ENCODE assay signal across 7 mouse cellular contexts in genomic region chr10:25163510-25163909, GRCm38 (mm10).
DNase-seq lines count a peak whose midpoint lies in the region; ATAC-seq and TF ChIP-seq lines count a peak whose summit lies in the region.
"Not testable (repeated sequence)": the region's sequence is repeated elsewhere in the genome, so short reads cannot be mapped to it uniquely, and the experiment has no call there.

No protein-coding gene starts in this region.

- TF ChIP-seq POLR2A in small intestine, adult 2 months (IDR thresholded peaks at IDR 0.05; ENCODE audit: low read depth, low read length): not testable (repeated sequence)

- H3K27me3 ChIP-seq in Patski; intestine, postnatal 0 days (replicated peaks; ENCODE audit: control insufficient read depth, insufficient read depth, low read length); liver, embryonic 14.5 days (ENCODE audit: control insufficient read depth, insufficient read depth, low read length); small intestine, adult 2 months (ENCODE audit: control insufficient read depth, insufficient read depth, low read length): not testable (repeated sequence)

- not testable (repeated sequence) for H3K36me3 ChIP-seq in intestine, postnatal 0 days (ENCODE audit: control insufficient read depth, insufficient read depth); liver, embryonic 14.5 days (replicated peaks; ENCODE audit: control insufficient read depth, insufficient read depth, low read depth); small intestine, adult 2 months (ENCODE audit: control insufficient read depth, insufficient read depth, low read length)

- H3K27ac ChIP-seq in gastrocnemius, adult 2 months; intestine, postnatal 0 days (ENCODE audit: low read depth, low read length); liver, embryonic 14.5 days; small intestine, adult 2 months (ENCODE audit: insufficient read depth, low read depth, low read length): not testable (repeated sequence)

- not testable (repeated sequence) for H3K9ac ChIP-seq in intestine, postnatal 0 days (ENCODE audit: low read depth, low read length); liver, embryonic 14.5 days (replicated peaks)

- POLR2A ChIA-PET in Patski (lab: Charles Lee): not testable (repeated sequence)

- in situ Hi-C loops in Patski (cut with MboI; ENCODE audit: low pct_unique_long_range_greater_than_20kb): not testable (repeated sequence)

- 44% methylated on average over 3 of the region's 3 CpGs for WGBS in intestine, postnatal 0 days
- 21% methylated on average over 3 of the region's 3 CpGs for WGBS in liver, embryonic 14.5 days (ENCODE audit: insufficient replicate concordance)
- WGBS in small intestine, adult 2 months: 54% methylated on average over 3 of the region's 3 CpGs

- not testable (repeated sequence) for H3K4me3 ChIP-seq in gastrocnemius, adult 2 months; intestine, postnatal 0 days (ENCODE audit: low read depth, low read length); liver, embryonic 14.5 days (ENCODE audit: insufficient read depth in 1 of 2, low read depth in 2 of 2, low read length in 2 of 2); small intestine, adult 2 months (ENCODE audit: low read depth, low read length)

- peak; percentile 14 for TF ChIP-seq CTCF in Patski (IDR thresholded peaks at IDR 0.05)
- 0 out of 2 replicates have a peak, but pooled peaks have one; percentile 5 for TF ChIP-seq CTCF in gastrocnemius, adult 2 months (IDR thresholded peaks at IDR 0.05)
- peak; percentile 56 for TF ChIP-seq CTCF in intestine, postnatal 0 days (IDR thresholded peaks at IDR 0.05; ENCODE audit: low read depth)
- TF ChIP-seq CTCF in liver, embryonic 14.5 days (IDR thresholded peaks at IDR 0.05; ENCODE audit: low read depth): peak; percentile 40
- peak; percentile 19; the same call in 1 of the 2 replicates for TF ChIP-seq CTCF in small intestine, adult 2 months (IDR thresholded peaks at IDR 0.05; ENCODE audit: extremely low read depth, insufficient read length, insufficient replicate concordance, low read depth, low read length)

- intact Hi-C loops in gastrocnemius, adult 2 months (cut with DNase I): not testable (repeated sequence)

- not testable (repeated sequence) for ATAC-seq in Patski; intestine, postnatal 0 days; liver, embryonic 14.5 days (ENCODE audit: insufficient read depth)

- H3K4me1 ChIP-seq in intestine, postnatal 0 days (replicated peaks; ENCODE audit: control insufficient read depth, insufficient read depth, low read length); small intestine, adult 2 months (ENCODE audit: control insufficient read depth, insufficient read depth, insufficient read length, low read length): not testable (repeated sequence)
- H3K4me1 ChIP-seq in liver, embryonic 14.5 days (replicated peaks; ENCODE audit: control insufficient read depth in 2 of 2, insufficient read depth in 2 of 2, low read length in 1 of 2): peaks cover 2 to 11% of the 10 kb centered on the region in 2 experiments; a peak in 3 of 4 replicates

- not testable (repeated sequence) for TF ChIP-seq EP300 in liver, embryonic 14.5 days (IDR thresholded peaks at IDR 0.05; ENCODE audit: low read depth)

- H3K9me3 ChIP-seq in intestine, postnatal 0 days (ENCODE audit: control insufficient read depth); liver, embryonic 14.5 days (ENCODE audit: control insufficient read depth, low read length): not testable (repeated sequence)

- CTCF ChIA-PET in Patski (lab: Charles Lee): not testable (repeated sequence)

- peak; percentile 16 for DNase-seq in CD4-positive, CD25-positive, alpha-beta regulatory T cell, adult 2 months (ENCODE audit: low read depth, low spot score)
- not testable (repeated sequence) for DNase-seq in Patski (ENCODE audit: low read depth, low spot score); gastrocnemius, adult 2 months; liver, embryonic 14.5 days (ENCODE audit: low read depth in 3 of 3, low spot score in 3 of 3)
- DNase-seq in thymus, postnatal 14 days: peak; percentile 7

- not testable (repeated sequence) for H3K4me2 ChIP-seq in intestine, postnatal 0 days (replicated peaks; ENCODE audit: low read depth); liver, embryonic 14.5 days (ENCODE audit: low read depth)

Comparison
In these comparisons a context has a peak if more than half of its experiments do, and no peak if none do; other contexts are left out.
1. CTCF ChIP-seq: peak in every context shown above with its lines; median percentile 56 in intestine, postnatal 0 days; 40 in liver, embryonic 14.5 days; 19 in small intestine, adult 2 months; 14 in Patski; 5 in gastrocnemius, adult 2 months.